Mouse (Mus musculus) stomach, postnatal 0 days (tissue): ENCODE measurements around the gene Myo1f.

Experiments
- CTCF ChIP-seq: IDR thresholded peaks from 2 replicates; pipeline ENCODE4 v1.5.1; 2016; ENCODE audit warnings: antibody characterized with exemption, low read depth, mild to moderate bottlenecking, moderate library complexity
- EP300 ChIP-seq: optimal IDR thresholded peaks from 2 replicates; pipeline ENCODE3; 2016; ENCODE audit warnings: antibody characterized with exemption

- TF ChIP-seq CTCF (no peak), EP300 (no peak)
Measured at GRCm38 (mm10) chr17:33607273-33607672, 51.8 kb downstream of the Myo1f start.
